Mouse (Mus musculus): Measurements from ENCODE around the gene Phlpp2. TPM values are rescaled to one million over a fixed set of nuclear protein-coding genes. Genes with fewer than 3 reads are reported as not detected.
A peak's percentile ranks its signal among the peaks of the same experiment; 100 is the strongest.
"Not testable (repeated sequence)": the region's sequence is repeated elsewhere in the genome, so short reads cannot be mapped to it uniquely, and the experiment has no call there.

Gene Phlpp2
- polyA plus RNA-seq, 1 experiment from 2014 or later: 2.3 TPM

DNA sequence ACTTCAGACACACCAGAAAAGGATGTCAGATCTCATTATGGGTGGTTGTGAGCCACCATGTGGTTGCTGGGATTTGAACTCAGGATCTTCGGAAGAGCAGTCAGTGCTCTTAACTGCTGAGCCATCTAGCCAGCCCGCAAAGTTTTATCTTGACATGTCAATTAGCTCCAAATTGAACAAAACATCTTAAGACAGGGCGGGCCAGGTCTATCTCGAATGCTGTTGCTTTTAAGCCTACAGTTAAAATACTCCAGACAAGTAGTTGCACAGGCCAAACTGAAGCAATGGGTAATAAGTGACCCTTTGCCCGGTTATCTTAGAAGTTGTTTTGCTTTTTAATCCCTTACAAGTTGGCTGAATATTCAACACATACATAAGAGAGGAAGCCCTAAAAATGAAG is 1.7 kb upstream of the Phlpp2 start:
- Histone ChIP-seq H3K4me2 (no peak overlapping the region), H3K4me3 (no peak overlapping the region), H3K4me1 (peaks cover 5% of the 10 kb centered on the region), H3K27ac (no peak overlapping the region), H3K36me3 (peaks cover 14% of the 10 kb centered on the region; the same call in 1 of the 2 replicates), H3K9ac (no peak overlapping the region), H3K9me3 (no peaks in the 10 kb centered on the region), H3K27me3 (no peaks in the 10 kb centered on the region)
- ATAC-seq (ENCODE audit: borderline replicate concordance, extremely low read depth, low FRiP score, low TSS enrichment): no peak
- WGBS: 80% methylated on average over 5 of the region's 5 CpGs

GRCm38 (mm10) chr8:109868680-109869361 is 479 bp downstream of the Phlpp2 start:
- under 1% methylated on average over 57 of the region's 78 CpGs for WGBS
- no peaks in the 10 kb centered on the region for H3K9me3 ChIP-seq
- peak; percentile 85 for ATAC-seq (ENCODE audit: borderline replicate concordance, extremely low read depth, low FRiP score, low TSS enrichment)
- H3K27ac ChIP-seq: peak overlapping the region; percentile 93
- peaks cover 5% of the 10 kb centered on the region for H3K4me1 ChIP-seq
- peak overlapping the region; percentile 92 for H3K9ac ChIP-seq
- H3K4me3 ChIP-seq: peak overlapping the region; percentile 98
- peak overlapping the region; percentile 87 for H3K4me2 ChIP-seq
- no peaks in the 10 kb centered on the region for H3K36me3 ChIP-seq
- no peaks in the 10 kb centered on the region for H3K27me3 ChIP-seq

DNA sequence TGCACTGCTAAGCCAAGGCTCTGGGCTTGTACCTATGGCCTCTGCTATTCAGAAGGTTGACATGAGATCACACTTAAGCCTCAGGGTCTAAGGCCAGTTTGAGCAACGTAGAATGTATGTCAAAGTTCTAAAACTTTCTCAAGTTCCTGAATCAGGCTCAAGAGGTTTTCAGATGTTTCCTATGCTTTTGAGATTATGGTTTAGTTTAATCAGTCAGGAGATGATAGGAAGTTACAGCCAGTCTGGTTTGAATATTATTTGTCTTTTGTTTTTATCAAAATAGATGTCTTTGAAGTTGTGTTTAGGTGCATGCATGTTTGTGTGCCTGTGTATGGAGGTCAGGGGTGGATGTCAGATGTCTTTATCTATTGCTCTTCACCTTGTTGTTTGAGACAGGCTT is 2.7 kb downstream of the Phlpp2 start:
- no peaks in the 10 kb centered on the region for H3K27me3 ChIP-seq
- ATAC-seq (ENCODE audit: borderline replicate concordance, extremely low read depth, low FRiP score, low TSS enrichment): no peak
- no peak overlapping the region for H3K27ac ChIP-seq
- peaks cover 5% of the 10 kb centered on the region for H3K4me1 ChIP-seq
- no peak overlapping the region for H3K4me2 ChIP-seq
- no peak overlapping the region for H3K9ac ChIP-seq
- WGBS: 69% methylated on average over 1 of the region's 1 CpGs
- no peaks in the 10 kb centered on the region for H3K9me3 ChIP-seq
- H3K36me3 ChIP-seq: no peaks in the 10 kb centered on the region
- H3K4me3 ChIP-seq: no peak overlapping the region

GRCm38 (mm10) chr8:109873800-109874199 is 5.5 kb downstream of the Phlpp2 start:
- H3K4me1 ChIP-seq; H3K4me2 ChIP-seq; H3K27ac ChIP-seq; H3K27me3 ChIP-seq; ATAC-seq (ENCODE audit: borderline replicate concordance, extremely low read depth, low FRiP score, low TSS enrichment); H3K36me3 ChIP-seq; H3K9ac ChIP-seq; H3K9me3 ChIP-seq; H3K4me3 ChIP-seq: not testable (repeated sequence)
- 93% methylated on average over 3 of the region's 3 CpGs for WGBS

DNA sequence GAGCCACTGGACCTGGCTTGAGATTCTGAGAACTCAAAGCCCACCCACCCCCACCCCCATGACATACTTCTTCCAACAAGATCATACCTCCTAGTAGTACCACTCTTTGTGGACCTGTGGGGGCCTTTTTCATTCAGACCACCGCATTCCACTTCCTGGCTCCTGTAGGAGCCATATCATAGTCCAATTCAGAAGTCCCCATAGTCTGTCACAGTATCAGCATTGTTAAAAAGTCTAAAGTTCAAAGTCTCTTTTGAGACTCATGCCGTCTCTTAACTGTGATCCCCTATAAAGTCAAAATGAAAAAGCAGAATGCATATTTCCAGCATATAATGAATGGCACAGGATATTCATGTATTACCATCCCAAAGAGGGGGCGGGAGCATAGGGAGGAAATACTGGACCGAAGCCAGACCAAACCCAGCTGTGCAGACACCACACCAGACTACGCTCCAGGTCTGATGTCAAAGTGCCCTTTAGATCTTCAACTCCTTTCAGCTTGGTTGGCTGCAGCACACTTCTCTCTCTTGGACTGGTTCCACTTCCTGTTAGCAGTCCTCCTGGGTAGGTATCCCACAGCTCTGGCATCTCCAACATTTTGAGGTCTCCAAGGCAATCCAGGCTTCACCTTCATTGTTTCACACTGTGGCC is 11.8 kb downstream of the Phlpp2 start:
- no peak for ATAC-seq (ENCODE audit: borderline replicate concordance, extremely low read depth, low FRiP score, low TSS enrichment)
- Histone ChIP-seq H3K4me3 (no peak overlapping the region), H3K4me2 (no peak overlapping the region), H3K4me1 (no peaks in the 10 kb centered on the region), H3K36me3 (peaks cover 22% of the 10 kb centered on the region), H3K27ac (no peak overlapping the region), H3K9me3 (no peaks in the 10 kb centered on the region), H3K9ac (no peak overlapping the region), H3K27me3 (no peaks in the 10 kb centered on the region)
- WGBS: 75% methylated on average over 5 of the region's 5 CpGs

GRCm38 (mm10) chr8:109885294-109885693 is 17.0 kb downstream of the Phlpp2 start:
- Histone ChIP-seq H3K4me2 (no peak overlapping the region), H3K9me3 (no peaks in the 10 kb centered on the region), H3K36me3 (peaks cover 30% of the 10 kb centered on the region), H3K27me3 (no peaks in the 10 kb centered on the region), H3K27ac (no peak overlapping the region), H3K4me1 (no peaks in the 10 kb centered on the region), H3K4me3 (no peak overlapping the region), H3K9ac (no peak overlapping the region)
- no peak for ATAC-seq (ENCODE audit: borderline replicate concordance, extremely low read depth, low FRiP score, low TSS enrichment)

DNA sequence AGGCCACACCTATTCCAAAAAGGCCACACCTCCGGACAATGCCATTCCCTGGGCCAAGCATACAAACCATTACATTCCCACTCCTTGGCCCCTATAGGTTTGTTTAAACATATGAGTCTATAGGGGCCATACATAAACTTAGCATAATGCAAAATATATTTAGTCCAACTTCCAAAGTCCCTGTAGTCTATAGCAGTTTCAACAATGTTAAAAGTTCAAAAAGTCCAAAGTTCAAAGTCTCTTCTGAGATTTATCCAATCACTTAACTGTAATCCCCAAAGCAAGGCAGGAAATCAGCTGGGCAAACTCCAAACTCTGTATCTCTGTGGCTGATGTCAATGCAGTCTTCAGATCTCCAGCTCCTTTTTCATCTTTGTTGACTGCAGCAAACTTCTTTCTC is 20.9 kb downstream of the Phlpp2 start:
- H3K27ac ChIP-seq: no peak overlapping the region
- no peak overlapping the region for H3K9ac ChIP-seq
- ATAC-seq (ENCODE audit: borderline replicate concordance, extremely low read depth, low FRiP score, low TSS enrichment): no peak
- H3K4me3 ChIP-seq: no peak overlapping the region
- peaks cover 36% of the 10 kb centered on the region for H3K36me3 ChIP-seq
- no peaks in the 10 kb centered on the region for H3K9me3 ChIP-seq
- 100% methylated on average over 1 of the region's 1 CpGs for WGBS
- H3K4me2 ChIP-seq: no peak overlapping the region
- no peaks in the 10 kb centered on the region for H3K27me3 ChIP-seq
- H3K4me1 ChIP-seq: no peaks in the 10 kb centered on the region

- Histone ChIP-seq H3K27me3 (no peaks in the 10 kb centered on the region), H3K27ac (no peak overlapping the region), H3K9me3 (no peaks in the 10 kb centered on the region), H3K4me1 (no peaks in the 10 kb centered on the region), H3K9ac (no peak overlapping the region), H3K4me3 (no peak overlapping the region), H3K36me3 (peaks cover 31% of the 10 kb centered on the region; the same call in 1 of the 2 replicates), H3K4me2 (no peak overlapping the region)
- WGBS: 92% methylated on average over 3 of the region's 3 CpGs
- no peak for ATAC-seq (ENCODE audit: borderline replicate concordance, extremely low read depth, low FRiP score, low TSS enrichment)
Measured at GRCm38 (mm10) chr8:109890794-109891585, 22.6 kb downstream of the Phlpp2 start.

DNA sequence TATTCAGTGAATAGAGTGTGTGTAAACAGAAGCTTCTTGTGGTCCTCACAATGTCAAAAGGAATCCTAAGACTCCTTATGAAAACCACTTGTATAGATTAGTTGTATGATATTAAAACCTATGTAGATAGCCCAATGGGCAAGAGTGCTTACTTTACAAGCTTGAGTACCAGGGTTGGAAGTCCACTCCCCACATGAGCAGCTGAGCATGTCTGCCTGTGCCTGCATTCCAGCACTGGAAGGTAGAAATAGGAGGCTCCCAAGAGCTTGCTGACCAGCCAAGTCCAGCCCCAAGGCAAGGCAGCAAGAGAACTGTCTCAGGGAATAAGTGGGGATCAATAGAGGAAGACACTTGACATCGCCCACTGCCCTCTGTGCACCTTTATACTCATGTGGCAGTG is 26.3 kb downstream of the Phlpp2 start:
- Histone ChIP-seq H3K4me2 (no peak overlapping the region), H3K4me3 (no peak overlapping the region), H3K27me3 (no peaks in the 10 kb centered on the region), H3K27ac (no peak overlapping the region), H3K4me1 (no peaks in the 10 kb centered on the region), H3K9ac (no peak overlapping the region), H3K36me3 (peaks cover 21% of the 10 kb centered on the region; the same call in 1 of the 2 replicates), H3K9me3 (no peaks in the 10 kb centered on the region)
- ATAC-seq (ENCODE audit: borderline replicate concordance, extremely low read depth, low FRiP score, low TSS enrichment): no peak
- 90% methylated on average over 1 of the region's 1 CpGs for WGBS

- Histone ChIP-seq H3K36me3 (peaks cover 14% of the 10 kb centered on the region; the same call in 1 of the 2 replicates), H3K4me3 (no peak overlapping the region), H3K4me2 (no peak overlapping the region), H3K27ac (no peak overlapping the region), H3K27me3 (no peaks in the 10 kb centered on the region), H3K9me3 (no peaks in the 10 kb centered on the region), H3K4me1 (no peaks in the 10 kb centered on the region), H3K9ac (no peak overlapping the region)
- 70% methylated on average over 12 of the region's 12 CpGs for WGBS
- no peak for ATAC-seq (ENCODE audit: borderline replicate concordance, extremely low read depth, low FRiP score, low TSS enrichment)
Measured at GRCm38 (mm10) chr8:109895355-109895754, 27.0 kb downstream of the Phlpp2 start.

- Histone ChIP-seq H3K9me3 (no peaks in the 10 kb centered on the region), H3K9ac (no peak overlapping the region), H3K4me1 (no peaks in the 10 kb centered on the region), H3K27ac (no peak overlapping the region), H3K27me3 (no peaks in the 10 kb centered on the region), H3K36me3 (0 out of 2 replicates have a peak, but pooled peaks cover 5% of the 10 kb centered on the region), H3K4me3 (no peak overlapping the region), H3K4me2 (no peak overlapping the region)
- ATAC-seq (ENCODE audit: borderline replicate concordance, extremely low read depth, low FRiP score, low TSS enrichment): no peak
Measured at GRCm38 (mm10) chr8:109902379-109902778, 34.0 kb downstream of the Phlpp2 start.

- H3K9ac ChIP-seq: no peak overlapping the region
- H3K27ac ChIP-seq: no peak overlapping the region
- no peaks in the 10 kb centered on the region for H3K4me1 ChIP-seq
- 74% methylated on average over 10 of the region's 10 CpGs for WGBS
- H3K4me3 ChIP-seq: no peak overlapping the region
- H3K4me2 ChIP-seq: no peak overlapping the region
- H3K36me3 ChIP-seq: peaks cover 15% of the 10 kb centered on the region; the same call in 1 of the 2 replicates
- H3K9me3 ChIP-seq: no peaks in the 10 kb centered on the region
- no peaks in the 10 kb centered on the region for H3K27me3 ChIP-seq
- no peak for ATAC-seq (ENCODE audit: borderline replicate concordance, extremely low read depth, low FRiP score, low TSS enrichment)
Measured at GRCm38 (mm10) chr8:109903909-109904469, 35.6 kb downstream of the Phlpp2 start.
